Mouse (Mus musculus) kidney, embryonic 16.5 days (tissue): Measurements from ENCODE around the gene Dlx3. TPM values are rescaled to one million over a fixed set of nuclear protein-coding genes. Genes with fewer than 3 reads are reported as not detected.
A peak's percentile ranks its signal among the peaks of the same experiment; 100 is the strongest.

ENCODE experiments used
- ATAC-seq: fragments of 200-750 bp; cut with Nextera tagmentation; 2 replicates; pipeline ENCODE4 v1.8.0; 2017; ENCODE audit warnings: moderate TSS enrichment; ENCODE audit not compliant: low FRiP score, low TSS enrichment
- H3K27ac ChIP-seq: fragments of 300-500 bp; sonication (generic); 2 replicates; pipeline ENCODE4 v1.5.1; 2014; ENCODE audit warnings: low read length
- H3K27me3 ChIP-seq: fragments of 300-500 bp; sonication (generic); 2 replicates; pipeline ENCODE4 v1.6.1; 2014; ENCODE audit warnings: low read length, control low read depth, mixed read lengths; ENCODE audit not compliant: insufficient read depth
- H3K36me3 ChIP-seq: fragments of 300-500 bp; sonication (generic); 2 replicates; pipeline ENCODE4 v1.6.1; 2014; ENCODE audit warnings: low read length, control low read depth, mixed read lengths; ENCODE audit not compliant: insufficient read depth
- H3K4me1 ChIP-seq: fragments of 300-500 bp; sonication (generic); 2 replicates; pipeline ENCODE4 v1.6.1; 2014; ENCODE audit warnings: low read length, control low read depth, mixed read lengths; ENCODE audit not compliant: insufficient read depth
- H3K4me2 ChIP-seq: fragments of 300-500 bp; sonication (generic); replicated peaks from 2 replicates; pipeline ENCODE4 v1.6.1; 2014; ENCODE audit warnings: low read depth, low read length
- H3K4me3 ChIP-seq: fragments of 300-500 bp; sonication (generic); 2 replicates; pipeline ENCODE4 v1.5.1; 2014; ENCODE audit warnings: mild to moderate bottlenecking, low read length
- H3K9ac ChIP-seq: fragments of 300-500 bp; sonication (generic); replicated peaks from 2 replicates; pipeline ENCODE4 v1.6.1; 2014; ENCODE audit warnings: low read length
- H3K9me3 ChIP-seq: fragments of 300-500 bp; sonication (generic); 2 replicates; pipeline ENCODE4 v1.6.1; 2016; ENCODE audit warnings: low read length, control low read depth
- WGBS: fragments of 180-500 bp; shearing (Covaris S2); extraction: QIAGEN DNeasy Blood & Tissue Kit; methylation state at CpG from one replicate; pipeline ENCODE4 v1.1.7; 2014; 5-methylcytosine and 5-hydroxymethylcytosine counted together
- polyA plus RNA-seq: library from polyadenylated mRNA; unstranded; fragments of >200 nt; fragmentation: Nextera tagmentation; extraction: Ambion mirVana; gene quantifications from 2 replicates; pipeline ENCODE4 v1.2.1, GENCODE M21; 2015

Gene Dlx3
- polyA plus RNA-seq, 1 experiment from 2014 or later = 1.1 TPM

- H3K4me3 ChIP-seq = no peak overlapping the region
- no peak overlapping the region for H3K27ac ChIP-seq
- H3K4me2 ChIP-seq = no peak overlapping the region
- H3K9ac ChIP-seq = no peak overlapping the region
- ATAC-seq = no peak
- WGBS = 1% methylated on average over 8 of the region's 8 CpGs
- no peaks in the 10 kb centered on the region for H3K9me3 ChIP-seq
- H3K4me1 ChIP-seq = peaks cover 27% of the 10 kb centered on the region; the same call in 1 of the 2 replicates
- no peaks in the 10 kb centered on the region for H3K36me3 ChIP-seq
- peaks cover 52% of the 10 kb centered on the region for H3K27me3 ChIP-seq
Measured at GRCm38 (mm10) chr11:95118505-95118904, 1.4 kb upstream of the Dlx3 start.

GRCm38 (mm10) chr11:95120633-95121020 is 708 bp downstream of the Dlx3 start:
- ATAC-seq = no peak
- Histone ChIP-seq H3K27me3 (peaks cover 65% of the 10 kb centered on the region), H3K4me3 (peak overlapping the region; percentile 48), H3K36me3 (no peaks in the 10 kb centered on the region), H3K9ac (0 out of 2 replicates have a peak overlapping the region, but pooled peaks have one; percentile 48), H3K4me2 (peak overlapping the region; percentile 76), H3K9me3 (no peaks in the 10 kb centered on the region), H3K27ac (no peak overlapping the region), H3K4me1 (peaks cover 31% of the 10 kb centered on the region)
- 2% methylated on average over 21 of the region's 21 CpGs for WGBS

- Histone ChIP-seq H3K36me3 (no peaks in the 10 kb centered on the region), H3K27me3 (peaks cover 65% of the 10 kb centered on the region), H3K4me1 (peaks cover 39% of the 10 kb centered on the region), H3K27ac (no peak overlapping the region), H3K4me3 (peak overlapping the region; percentile 48), H3K9me3 (no peaks in the 10 kb centered on the region), H3K4me2 (peak overlapping the region; percentile 76), H3K9ac (peak overlapping the region; percentile 33)
- 2% methylated on average over 50 of the region's 63 CpGs for WGBS
- ATAC-seq = no peak
Measured at GRCm38 (mm10) chr11:95121161-95122099, 1.5 kb downstream of the Dlx3 start.

- WGBS = 56% methylated on average over 6 of the region's 6 CpGs
- Histone ChIP-seq H3K9me3 (no peaks in the 10 kb centered on the region), H3K4me3 (no peak overlapping the region), H3K27me3 (peaks cover 65% of the 10 kb centered on the region), H3K4me1 (peaks cover 45% of the 10 kb centered on the region), H3K9ac (no peak overlapping the region), H3K36me3 (no peaks in the 10 kb centered on the region), H3K27ac (no peak overlapping the region), H3K4me2 (no peak overlapping the region)
- no peak for ATAC-seq
Measured at GRCm38 (mm10) chr11:95122100-95122489, 2.2 kb downstream of the Dlx3 start.

- Histone ChIP-seq H3K9ac (no peak overlapping the region), H3K4me3 (no peak overlapping the region), H3K27ac (no peak overlapping the region), H3K27me3 (peaks cover 64% of the 10 kb centered on the region), H3K4me2 (no peak overlapping the region), H3K9me3 (no peaks in the 10 kb centered on the region), H3K36me3 (no peaks in the 10 kb centered on the region), H3K4me1 (peaks cover 33% of the 10 kb centered on the region)
- WGBS = 20% methylated on average over 7 of the region's 7 CpGs
- peak; percentile 19; the same call in 1 of the 2 replicates for ATAC-seq
Measured at GRCm38 (mm10) chr11:95125366-95125948, 5.5 kb downstream of the Dlx3 start.

- no peaks in the 10 kb centered on the region for H3K36me3 ChIP-seq
- ATAC-seq = peak; percentile 68
- 0 out of 2 replicates have a peak overlapping the region, but pooled peaks have one; percentile 27 for H3K9ac ChIP-seq
- peaks cover 23% of the 10 kb centered on the region for H3K4me1 ChIP-seq
- H3K9me3 ChIP-seq = no peaks in the 10 kb centered on the region
- WGBS = 1% methylated on average over 20 of the region's 20 CpGs
- H3K4me3 ChIP-seq = no peak overlapping the region
- H3K27me3 ChIP-seq = peaks cover 59% of the 10 kb centered on the region
- H3K27ac ChIP-seq = 0 out of 2 replicates have a peak overlapping the region, but pooled peaks have one; percentile 25
- H3K4me2 ChIP-seq = peak overlapping the region; percentile 39
Measured at GRCm38 (mm10) chr11:95126272-95127245, 6.6 kb downstream of the Dlx3 start.

GRCm38 (mm10) chr11:95128359-95128758 is 8.4 kb downstream of the Dlx3 start:
- peaks cover 41% of the 10 kb centered on the region for H3K27me3 ChIP-seq

GRCm38 (mm10) chr11:95130668-95131252 is 10.8 kb downstream of the Dlx3 start:
- no peak overlapping the region for H3K4me3 ChIP-seq
- H3K4me2 ChIP-seq = no peak overlapping the region
- H3K9me3 ChIP-seq = no peaks in the 10 kb centered on the region
- H3K27ac ChIP-seq = no peak overlapping the region
- WGBS = 68% methylated on average over 17 of the region's 17 CpGs
- H3K27me3 ChIP-seq = peaks cover 27% of the 10 kb centered on the region
- H3K4me1 ChIP-seq = peaks cover 13% of the 10 kb centered on the region
- H3K9ac ChIP-seq = no peak overlapping the region
- ATAC-seq = no peak
- no peaks in the 10 kb centered on the region for H3K36me3 ChIP-seq

More at GRCm38 (mm10) chr11:95128359-95128758, 8.4 kb downstream of the Dlx3 start:
- ATAC-seq = no peak
- Histone ChIP-seq H3K9me3 (no peaks in the 10 kb centered on the region), H3K4me2 (no peak overlapping the region), H3K36me3 (no peaks in the 10 kb centered on the region), H3K4me3 (no peak overlapping the region), H3K4me1 (peaks cover 18% of the 10 kb centered on the region), H3K27ac (no peak overlapping the region), H3K9ac (no peak overlapping the region)
- 50% methylated on average over 11 of the region's 11 CpGs for WGBS

GRCm38 (mm10) chr11:95133321-95133720 is 13.4 kb downstream of the Dlx3 start:
- Histone ChIP-seq H3K9ac (no peak overlapping the region), H3K27ac (no peak overlapping the region), H3K9me3 (no peaks in the 10 kb centered on the region), H3K4me1 (no peaks in the 10 kb centered on the region), H3K36me3 (no peaks in the 10 kb centered on the region), H3K27me3 (peaks cover 45% of the 10 kb centered on the region), H3K4me3 (no peak overlapping the region), H3K4me2 (no peak overlapping the region)
- 51% methylated on average over 6 of the region's 6 CpGs for WGBS
- no peak for ATAC-seq
